ENCODE assay signal across 9 mouse cellular contexts in the genomic region with DNA sequence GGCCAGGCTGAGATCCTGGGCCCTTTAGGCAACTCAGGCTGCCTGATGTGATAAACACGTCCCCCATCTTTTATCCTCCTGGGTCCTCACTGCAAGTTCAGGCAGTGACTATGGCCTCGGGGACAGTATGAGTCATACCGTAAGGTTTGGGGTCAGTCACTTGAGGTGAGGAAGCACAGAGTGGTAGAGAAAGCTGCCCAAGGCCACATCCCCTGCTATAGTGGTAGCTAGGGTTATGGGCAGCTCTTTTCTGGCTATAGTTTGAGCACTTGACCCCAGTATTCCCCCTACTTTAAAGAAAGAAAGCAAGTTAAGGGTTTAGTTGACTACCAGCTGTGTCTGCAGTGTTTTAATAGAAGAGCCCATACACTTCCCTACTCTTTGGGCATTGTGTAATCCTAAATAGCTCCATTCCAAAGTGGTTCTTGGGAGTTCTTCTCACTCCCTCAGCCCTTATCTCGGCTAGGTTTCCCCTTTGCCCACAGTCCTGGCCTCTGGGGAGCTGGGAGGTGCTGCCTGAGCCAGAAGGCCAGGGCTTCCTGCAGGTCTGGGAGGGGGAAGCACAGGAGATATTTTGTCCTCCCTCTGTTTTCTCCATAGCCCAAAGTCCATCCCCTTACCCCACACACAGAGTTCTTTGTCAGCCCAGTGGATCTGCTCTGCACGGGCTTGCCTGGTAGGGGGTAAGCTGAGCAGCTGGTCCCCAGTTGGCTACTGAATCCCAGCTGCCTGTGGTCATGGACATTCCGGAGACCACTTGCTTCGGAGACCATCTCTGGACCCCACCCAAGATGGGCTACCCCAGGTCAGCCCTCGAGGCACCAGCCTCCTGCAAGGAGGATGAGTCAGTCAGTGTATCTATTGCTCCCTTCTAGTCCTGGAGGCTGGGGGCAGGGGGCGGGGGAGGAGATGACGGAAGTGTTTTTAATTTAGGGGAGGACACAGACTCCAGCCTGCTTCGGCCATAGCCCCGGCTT. TPM values are rescaled to one million over a fixed set of nuclear protein-coding genes. Genes with fewer than 3 reads are reported as not detected.
DNase-seq lines count a peak whose midpoint lies in the region; ATAC-seq and TF ChIP-seq lines count a peak whose summit lies in the region.
"Had no signal": no experiment of that assay in that cellular context is flagged by ENCODE, and none has a peak within 500 bp of the region (broad histone marks: within the 10 kb centered on the region; RNA-seq: fewer than 3 reads in every experiment).

No protein-coding gene starts in this region.

- no peak for TF ChIP-seq RAD21 in CH12.LX (IDR thresholded peaks at IDR 0.05; ENCODE audit: low read depth, low read length)

- dilution Hi-C loops in CH12.LX (cut with MboI; ENCODE audit: extremely low pct_ligation_motif_present, extremely low pct_unique_long_range_greater_than_20kb, low sequenced_read_pairs): no loop called here

- in situ Hi-C loops in CH12.LX (cut with MboI; ENCODE audit: low pct_ligation_motif_present, low pct_unique_long_range_greater_than_20kb, low sequenced_read_pairs): no loop called here

- TF ChIP-seq POLR2A in CH12.LX (IDR thresholded peaks at IDR 0.05; ENCODE audit: low read depth, low read length): peak; percentile 44; the same call in 1 of the 2 replicates

- DNase-seq in CH12.LX (ENCODE audit: extremely low read depth): peak; percentile 57
- DNase-seq in limb, embryonic 10.5 days (ENCODE audit: low spot score): no peak
- no peak for DNase-seq in gastrocnemius, postnatal 14 days
- DNase-seq in layer of hippocampus, postnatal 36 days: no peak

- no peak overlapping the region for H3K4me3 ChIP-seq in hindbrain, embryonic 12.5 days
- H3K4me3 ChIP-seq in hindbrain, embryonic 16.5 days (ENCODE audit: low read length): no peak overlapping the region
- H3K4me3 ChIP-seq in CH12.LX (replicated peaks in 1 of 3; ENCODE audit: low read depth in 2 of 3, low read length in 2 of 3, poor library complexity in 1 of 3): no peak overlapping the region
- H3K4me3 ChIP-seq in brown adipose tissue, adult 24 weeks (ENCODE audit: insufficient read depth, low read depth, low read length): no peak overlapping the region
- H3K4me3 ChIP-seq in limb, embryonic 10.5 days: no peak overlapping the region
- H3K4me3 ChIP-seq: heart, adult 2 months had no signal

- H3K27ac ChIP-seq in hindbrain, embryonic 12.5 days: peak overlapping the region; percentile 50; the same call in 1 of the 2 replicates
- H3K27ac ChIP-seq in hindbrain, embryonic 16.5 days (ENCODE audit: low read depth, low read length): no peak overlapping the region
- H3K27ac ChIP-seq in CH12.LX (ENCODE audit: insufficient read depth, low read depth): peak overlapping the region; percentile 52; the same call in 1 of the 2 replicates
- H3K27ac ChIP-seq in brown adipose tissue, adult 24 weeks (replicated peaks; ENCODE audit: low read depth, low read length): peak overlapping the region; percentile 60
- peak overlapping the region; percentile 33 for H3K27ac ChIP-seq in limb, embryonic 10.5 days
- H3K27ac ChIP-seq: heart, adult 2 months had no signal

- peak; percentile 86 for TF ChIP-seq EP300 in CH12.LX (IDR thresholded peaks at IDR 0.05; ENCODE audit: low read length)

- intact Hi-C loops in gastrocnemius, postnatal 14 days (cut with DNase I; ENCODE audit: low total_unique reads): no loop called here

- H3K4me2 ChIP-seq in hindbrain, embryonic 12.5 days (replicated peaks): no peak overlapping the region
- no peak overlapping the region for H3K4me2 ChIP-seq in hindbrain, embryonic 16.5 days (ENCODE audit: low read length)
- 0 out of 2 replicates have a peak overlapping the region, but pooled peaks have one; percentile 1 for H3K4me2 ChIP-seq in CH12.LX (ENCODE audit: insufficient read depth, low read depth, poor library complexity, severe bottlenecking)

- no peaks in the 10 kb centered on the region for H3K27me3 ChIP-seq in hindbrain, embryonic 12.5 days
- no peaks in the 10 kb centered on the region for H3K27me3 ChIP-seq in hindbrain, embryonic 16.5 days (replicated peaks; ENCODE audit: control insufficient read depth, insufficient read depth, low read length)
- H3K27me3 ChIP-seq in CH12.LX (replicated peaks): no peaks in the 10 kb centered on the region
- no peaks in the 10 kb centered on the region for H3K27me3 ChIP-seq in limb, embryonic 10.5 days (ENCODE audit: low read depth, poor library complexity, severe bottlenecking)

- peaks cover 4% of the 10 kb centered on the region; the same call in 1 of the 2 replicates for H3K36me3 ChIP-seq in hindbrain, embryonic 12.5 days
- H3K36me3 ChIP-seq in hindbrain, embryonic 16.5 days (ENCODE audit: control insufficient read depth, insufficient read depth, low read length): no peaks in the 10 kb centered on the region
- peaks cover 10 to 23% of the 10 kb centered on the region in 2 experiments for H3K36me3 ChIP-seq in CH12.LX (replicated peaks in 1 of 2; ENCODE audit: control insufficient read depth in 1 of 2, insufficient read depth in 1 of 2, low read length in 1 of 2)
- H3K36me3 ChIP-seq in limb, embryonic 10.5 days: peaks cover 7% of the 10 kb centered on the region

- no peaks in the 10 kb centered on the region for H3K9me3 ChIP-seq in hindbrain, embryonic 12.5 days (replicated peaks)
- H3K9me3 ChIP-seq in hindbrain, embryonic 16.5 days (ENCODE audit: control insufficient read depth, low read length): no peaks in the 10 kb centered on the region
- no peaks in the 10 kb centered on the region for H3K9me3 ChIP-seq in CH12.LX (replicated peaks; ENCODE audit: low read length)
- H3K9me3 ChIP-seq in limb, embryonic 10.5 days (replicated peaks): no peaks in the 10 kb centered on the region

- no peaks in the 10 kb centered on the region for H3K79me2 ChIP-seq in CH12.LX (replicated peaks; ENCODE audit: control insufficient read depth, extremely low read depth, insufficient read depth, poor library complexity, severe bottlenecking)

- 41% methylated on average over 12 of the region's 12 CpGs for WGBS in hindbrain, embryonic 12.5 days
- 44% methylated on average over 12 of the region's 12 CpGs for WGBS in hindbrain, embryonic 16.5 days
- WGBS in limb, embryonic 10.5 days: 43% methylated on average over 12 of the region's 12 CpGs

- TF ChIP-seq CTCF in CH12.LX (conservative IDR thresholded peaks at IDR 0.05 in 1 of 2, IDR thresholded peaks at IDR 0.05 in 1 of 2; ENCODE audit: low read depth in 2 of 2, low read length in 2 of 2): no peak

- no peak for ATAC-seq in hindbrain, embryonic 12.5 days (ENCODE audit: low FRiP score)
- no peak for ATAC-seq in hindbrain, embryonic 16.5 days
- no peak for ATAC-seq in frontal cortex, adult (ENCODE audit: low TSS enrichment)

- no peak overlapping the region for H3K9ac ChIP-seq in hindbrain, embryonic 12.5 days
- H3K9ac ChIP-seq in hindbrain, embryonic 16.5 days (ENCODE audit: low read depth, low read length): no peak overlapping the region
- peak overlapping the region; percentile 7 for H3K9ac ChIP-seq in CH12.LX (ENCODE audit: insufficient read depth, low read depth)

- H3K4me1 ChIP-seq in hindbrain, embryonic 12.5 days: peaks cover 32% of the 10 kb centered on the region
- H3K4me1 ChIP-seq in hindbrain, embryonic 16.5 days (ENCODE audit: control insufficient read depth, insufficient read depth, low read depth, low read length): peaks cover 17% of the 10 kb centered on the region
- peaks cover 33 to 55% of the 10 kb centered on the region in 2 experiments for H3K4me1 ChIP-seq in CH12.LX (ENCODE audit: control insufficient read depth in 1 of 2, insufficient read depth in 2 of 2)
- peaks cover 41% of the 10 kb centered on the region for H3K4me1 ChIP-seq in brown adipose tissue, adult 24 weeks (ENCODE audit: control insufficient read depth, insufficient read depth, insufficient read length, low read length)
- H3K4me1 ChIP-seq in limb, embryonic 10.5 days: peaks cover 46% of the 10 kb centered on the region

RNA-seq across cellular contexts. Expression of gene Hexim2, which starts 12.4 kb away (rescaled TPM):
- polyA plus RNA-seq in hindbrain, embryonic 12.5 days (2016; fragmentation: Nextera tagmentation; extraction: Ambion mirVana): 12.0 and 12.9 TPM in 2 replicates
- 27.7 and 30.2 TPM in 2 replicates for polyA plus RNA-seq in hindbrain, embryonic 16.5 days (2015; fragmentation: Nextera tagmentation; extraction: Ambion mirVana)
- total RNA-seq in CH12.LX (2012; rRNA removed): 31.4 and 33.3 TPM in 2 replicates
- 28.8 and 33.0 TPM in 2 replicates for total RNA-seq in CH12.LX (2014; rRNA removed)
- 27.0 and 31.6 TPM in 2 replicates for polyA plus RNA-seq in CH12.LX (2012; ENCODE audit: insufficient read length, low read depth)
- 3.2 and 4.2 TPM in 2 replicates for polyA plus RNA-seq in brown adipose tissue, adult 24 weeks (2012; ENCODE audit: insufficient read depth, insufficient read length, missing spikeins)
- 10.1 and 12.3 TPM in 2 replicates for polyA plus RNA-seq in limb, embryonic 10.5 days (2016; fragmentation: Nextera tagmentation; extraction: Ambion mirVana)
- total RNA-seq in gastrocnemius, postnatal 14 days (2021): 1 to 10 TPM; 2.7 to 3.8 TPM
- 10 to 100 TPM; 14.8 to 14.9 TPM for total RNA-seq in layer of hippocampus, postnatal 36 days (2021)

RNA-seq across cellular contexts. Expression of gene Fmnl1, which starts 26.3 kb away (rescaled TPM):
- polyA plus RNA-seq in hindbrain, embryonic 12.5 days (2016; fragmentation: Nextera tagmentation; extraction: Ambion mirVana): 1.4 and 1.6 TPM in 2 replicates
- polyA plus RNA-seq in hindbrain, embryonic 16.5 days (2015; fragmentation: Nextera tagmentation; extraction: Ambion mirVana): 7.6 and 8.6 TPM in 2 replicates
- total RNA-seq in CH12.LX (2012; rRNA removed) (35.0 and 36.5 TPM in 2 replicates), CH12.LX (2014; rRNA removed) (5.6 and 6.9 TPM in 2 replicates)
- 104 and 118 TPM in 2 replicates for polyA plus RNA-seq in CH12.LX (2012; ENCODE audit: insufficient read length, low read depth)
- polyA plus RNA-seq in brown adipose tissue, adult 24 weeks (2012; ENCODE audit: insufficient read depth, insufficient read length, missing spikeins): 2.8 and 3.8 TPM in 2 replicates
- polyA plus RNA-seq in limb, embryonic 10.5 days (2016; fragmentation: Nextera tagmentation; extraction: Ambion mirVana): 0.49 and 0.73 TPM in 2 replicates
- total RNA-seq in gastrocnemius, postnatal 14 days (2021): 1 to 10 TPM; 6.7 to 7.3 TPM
- total RNA-seq in layer of hippocampus, postnatal 36 days (2021): 100 to 1,000 TPM; 136 to 154 TPM

RNA-seq across cellular contexts. Expression of gene Hexim1, which starts 28.6 kb away (rescaled TPM):
- 3.8 and 4.0 TPM in 2 replicates for polyA plus RNA-seq in hindbrain, embryonic 12.5 days (2016; fragmentation: Nextera tagmentation; extraction: Ambion mirVana)
- 4.1 and 4.7 TPM in 2 replicates for polyA plus RNA-seq in hindbrain, embryonic 16.5 days (2015; fragmentation: Nextera tagmentation; extraction: Ambion mirVana)
- total RNA-seq in CH12.LX (2012; rRNA removed) (25.9 and 38.9 TPM in 2 replicates), CH12.LX (2014; rRNA removed) (16.4 and 20.2 TPM in 2 replicates)
- 50.4 and 51.8 TPM in 2 replicates for polyA plus RNA-seq in CH12.LX (2012; ENCODE audit: insufficient read length, low read depth)
- 36.0 and 40.8 TPM in 2 replicates for polyA plus RNA-seq in brown adipose tissue, adult 24 weeks (2012; ENCODE audit: insufficient read depth, insufficient read length, missing spikeins)
- 1.8 and 2.4 TPM in 2 replicates for polyA plus RNA-seq in limb, embryonic 10.5 days (2016; fragmentation: Nextera tagmentation; extraction: Ambion mirVana)
- total RNA-seq in gastrocnemius, postnatal 14 days (2021): 10 to 100 TPM; 20.7 to 21.5 TPM
- 10 to 100 TPM; 52.7 to 56.1 TPM for total RNA-seq in layer of hippocampus, postnatal 36 days (2021)

RNA-seq across cellular contexts. Expression of gene Acbd4, which starts 43.1 kb away (rescaled TPM):
- polyA plus RNA-seq in hindbrain, embryonic 12.5 days (2016; fragmentation: Nextera tagmentation; extraction: Ambion mirVana): 7.0 and 8.3 TPM in 2 replicates
- polyA plus RNA-seq in hindbrain, embryonic 16.5 days (2015; fragmentation: Nextera tagmentation; extraction: Ambion mirVana): 14.2 and 16.4 TPM in 2 replicates
- 60.9 and 62.6 TPM in 2 replicates for total RNA-seq in CH12.LX (2012; rRNA removed)
- total RNA-seq in CH12.LX (2014; rRNA removed): 50.2 and 51.4 TPM in 2 replicates
- polyA plus RNA-seq in CH12.LX (2012; ENCODE audit: insufficient read length, low read depth): 68.4 and 75.1 TPM in 2 replicates
- polyA plus RNA-seq in brown adipose tissue, adult 24 weeks (2012; ENCODE audit: insufficient read depth, insufficient read length, missing spikeins): 95.3 and 183 TPM in 2 replicates
- polyA plus RNA-seq in limb, embryonic 10.5 days (2016; fragmentation: Nextera tagmentation; extraction: Ambion mirVana): 4.0 and 5.1 TPM in 2 replicates
- total RNA-seq in gastrocnemius, postnatal 14 days (2021): 10 to 100 TPM; 30.0 to 35.7 TPM
- 10 to 100 TPM; 76.4 to 86.1 TPM for total RNA-seq in layer of hippocampus, postnatal 36 days (2021)

RNA-seq across cellular contexts. Expression of gene Plcd3, which starts 43.1 kb away (rescaled TPM):
- 1.6 and 1.7 TPM in 2 replicates for polyA plus RNA-seq in hindbrain, embryonic 12.5 days (2016; fragmentation: Nextera tagmentation; extraction: Ambion mirVana)
- polyA plus RNA-seq in hindbrain, embryonic 16.5 days (2015; fragmentation: Nextera tagmentation; extraction: Ambion mirVana): 4.7 and 4.9 TPM in 2 replicates
- 24.3 and 27.4 TPM in 2 replicates for total RNA-seq in CH12.LX (2012; rRNA removed)
- total RNA-seq in CH12.LX (2014; rRNA removed): 6.3 and 7.1 TPM in 2 replicates
- polyA plus RNA-seq in CH12.LX (2012; ENCODE audit: insufficient read length, low read depth): 9.7 and 11.3 TPM in 2 replicates
- polyA plus RNA-seq in brown adipose tissue, adult 24 weeks (2012; ENCODE audit: insufficient read depth, insufficient read length, missing spikeins): 6.1 and 6.2 TPM in 2 replicates
- 1.5 and 1.8 TPM in 2 replicates for polyA plus RNA-seq in limb, embryonic 10.5 days (2016; fragmentation: Nextera tagmentation; extraction: Ambion mirVana)
- total RNA-seq in gastrocnemius, postnatal 14 days (2021): 1 to 10 TPM; 4.5 TPM
- total RNA-seq in layer of hippocampus, postnatal 36 days (2021): 1 to 10 TPM; 9.5 TPM

Comparison
In these comparisons a context has a peak if more than half of its experiments do, and no peak if none do; other contexts are left out.
1. RNA of gene Fmnl1, which starts 26.3 kb away (polyA plus RNA-seq): 104 to 118 TPM in CH12.LX; 7.6 to 8.6 TPM in hindbrain, embryonic 16.5 days, 2.8 to 3.8 TPM in brown adipose tissue, adult 24 weeks, 1.4 to 1.6 TPM in hindbrain, embryonic 12.5 days and 0.49 to 0.73 TPM in limb, embryonic 10.5 days; every median in the first group is over 10 times any median in the second.